Mouse (Mus musculus) embryo, embryonic 11 days (tissue): ENCODE measurements at regions not wholly inside any gene's neighbourhood (a gene's known extent, or its start where the extent isn't known, plus 50 kb on each side); places are given as distances from the start of the nearest gene placed in this dataset.
A peak's percentile ranks its signal among the peaks of the same experiment; 100 is the strongest.

Experiments
- DNase-seq: peaks from one replicate; pipeline ENCODE4 v3.0.0-alpha.2; 2015

DNA sequence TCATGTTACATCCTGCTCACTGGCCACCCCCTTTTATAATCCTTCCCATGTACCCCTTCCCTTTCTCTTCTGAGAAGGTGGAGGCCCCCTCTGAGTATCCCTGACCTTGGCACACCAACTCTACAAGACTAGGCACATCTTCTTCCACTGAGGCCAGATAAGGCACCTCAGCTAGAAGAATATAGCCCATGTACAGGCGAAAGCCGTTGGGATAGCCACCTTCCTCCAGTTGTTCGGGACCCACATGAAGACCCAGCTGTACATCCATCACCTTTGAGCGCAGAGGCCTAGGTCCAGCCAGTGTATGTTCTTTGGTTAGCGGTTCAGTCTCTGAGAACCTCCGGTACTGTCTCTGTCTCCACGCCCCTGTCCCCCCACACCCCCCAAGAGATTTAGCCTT is 189.9 kb downstream of the Spry2 start:
- DNase-seq, result no peak

DNA sequence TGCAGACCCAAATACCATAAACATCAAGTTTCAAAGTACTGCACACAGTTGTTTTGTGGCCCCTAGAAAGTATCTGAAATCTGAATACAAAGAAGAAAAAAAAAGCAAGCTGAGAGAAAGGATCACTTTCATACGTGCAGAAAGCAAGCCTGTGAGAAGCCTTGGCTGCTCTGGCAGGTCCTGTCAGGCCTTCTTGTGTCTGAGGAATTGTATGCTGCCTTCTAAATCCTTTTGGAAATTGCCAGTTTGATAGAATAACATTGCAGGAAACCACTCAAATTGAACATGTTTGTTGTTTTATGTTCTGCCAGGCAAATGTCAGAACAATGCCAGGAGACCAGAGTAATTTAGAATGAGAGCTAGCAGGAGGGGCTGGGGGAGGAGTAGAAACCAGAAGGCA is 198.0 kb downstream of the Spry2 start:
- DNase-seq, result no peak

DNA sequence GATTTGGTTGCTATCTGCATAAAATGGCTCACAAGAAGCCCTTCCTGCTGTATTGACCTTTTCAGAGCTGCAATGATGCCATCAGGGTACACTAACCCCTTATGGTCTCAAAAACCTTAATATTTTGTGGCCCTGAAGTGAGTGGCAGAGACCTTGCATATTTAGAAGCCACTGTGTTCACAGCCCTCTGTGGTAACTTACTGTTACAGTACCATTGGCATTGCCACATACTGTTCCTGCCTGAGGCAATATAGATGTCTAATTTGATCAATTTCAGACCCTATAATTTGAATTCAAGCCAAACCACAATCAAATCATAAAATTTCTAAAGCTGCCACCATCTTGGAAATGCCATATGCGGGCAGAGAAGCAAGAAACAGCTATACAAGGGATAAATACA is 198.5 kb downstream of the Spry2 start:
- no peak for DNase-seq

DNA sequence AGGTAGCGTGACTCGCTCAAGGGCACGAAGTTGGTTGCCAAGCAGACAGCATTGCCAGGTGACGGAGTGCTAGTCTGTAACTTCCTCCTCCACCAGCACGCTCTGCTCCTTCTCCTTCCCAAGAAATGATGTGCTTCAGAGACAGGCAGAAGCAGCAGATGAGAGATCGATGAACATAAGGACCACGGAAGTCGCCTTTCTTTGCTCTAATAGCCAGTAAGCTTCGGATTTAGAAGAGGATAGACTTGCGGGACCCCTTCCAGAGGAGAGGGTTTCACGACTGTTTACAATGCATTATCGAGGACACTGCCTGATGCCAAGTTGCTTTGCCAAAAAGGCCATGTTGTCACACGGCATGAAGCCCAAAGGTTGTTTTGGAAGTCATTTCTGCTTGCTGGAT is 199.2 kb downstream of the Spry2 start:
- no peak for DNase-seq

GRCm38 (mm10) chr14:105694969-105695368 is 201.7 kb downstream of the Spry2 start:
- DNase-seq, result no peak

DNA sequence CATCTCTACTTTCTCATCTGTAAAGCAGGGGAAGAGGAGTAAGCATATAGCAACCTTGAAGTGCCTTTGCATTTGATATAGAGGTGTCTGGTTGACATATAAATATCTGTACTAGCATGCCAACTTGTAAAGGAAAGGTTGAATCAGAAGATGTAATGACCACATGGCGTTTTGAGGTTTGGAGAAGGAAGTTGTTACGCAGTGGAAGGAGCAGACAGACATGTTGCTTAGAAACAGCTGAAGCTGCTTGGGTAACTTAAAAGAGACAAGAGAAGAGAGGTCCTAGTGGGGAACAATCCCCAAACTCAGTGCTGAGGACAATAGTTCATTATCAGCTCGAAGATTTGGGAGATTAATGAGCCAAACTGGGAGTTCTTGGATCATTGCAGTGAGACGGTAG is 202.9 kb downstream of the Spry2 start:
- no peak for DNase-seq

- peak; percentile 10 for DNase-seq
These were observed 211.7 kb downstream of the Spry2 start for GRCm38 (mm10) chr14:105684826-105685465.

GRCm38 (mm10) chr14:105684329-105684728 is 212.3 kb downstream of the Spry2 start:
- no peak for DNase-seq

DNA sequence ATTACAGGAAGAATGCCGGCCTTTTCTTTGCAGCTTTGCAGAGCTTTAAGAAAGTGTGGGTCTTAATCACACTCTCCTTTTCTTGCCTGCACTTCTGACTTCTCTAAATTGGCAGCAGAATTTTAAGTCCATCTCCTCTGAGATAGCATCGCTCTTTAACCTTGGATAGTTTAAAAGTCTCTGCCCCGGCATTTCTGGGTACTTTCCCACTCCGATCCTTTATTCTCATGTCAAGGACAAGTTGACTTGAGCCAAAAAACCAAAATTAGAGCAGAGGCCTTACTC is 220.0 kb downstream of the Spry2 start:
- DNase-seq, result no peak

DNA sequence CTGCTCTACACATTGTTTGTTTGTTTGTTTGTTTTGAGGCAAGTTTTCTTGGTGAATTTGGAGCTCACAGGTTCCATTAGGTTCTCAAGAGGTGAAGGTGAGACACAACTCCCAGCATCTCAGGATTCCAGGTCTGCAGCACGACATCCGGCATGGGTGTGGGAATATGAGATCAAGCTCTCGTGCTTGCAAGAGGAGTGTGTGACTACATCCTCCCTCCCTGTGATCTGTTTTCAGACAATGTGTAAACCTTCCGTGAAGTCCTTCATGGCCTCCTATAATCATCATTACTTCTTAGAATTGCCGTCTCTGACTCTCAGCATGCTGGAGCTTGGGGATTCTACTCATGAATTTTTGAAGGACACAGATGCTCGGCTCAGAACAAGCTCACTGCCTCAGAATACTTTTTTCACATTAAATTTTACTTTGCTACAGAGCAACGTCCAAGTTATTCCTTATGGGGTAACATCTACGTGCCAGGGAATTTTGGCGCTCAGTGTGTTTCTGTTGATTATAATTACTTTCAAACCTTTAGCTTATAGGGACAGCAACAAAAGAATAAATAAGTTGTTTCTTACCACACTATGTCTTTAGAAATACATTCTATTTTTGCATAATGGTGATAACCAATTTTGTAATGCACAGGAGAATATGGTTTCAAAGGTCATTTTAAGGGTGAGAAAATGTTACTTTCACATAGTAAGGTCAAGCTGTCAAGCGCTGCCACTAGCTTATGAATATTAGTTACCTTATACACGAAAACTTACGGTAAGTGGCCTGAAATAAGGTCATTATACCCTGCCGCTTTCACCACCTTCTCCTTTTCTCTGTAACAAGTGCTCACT is 220.6 kb downstream of the Spry2 start:
- DNase-seq, result peak; percentile 90

DNA sequence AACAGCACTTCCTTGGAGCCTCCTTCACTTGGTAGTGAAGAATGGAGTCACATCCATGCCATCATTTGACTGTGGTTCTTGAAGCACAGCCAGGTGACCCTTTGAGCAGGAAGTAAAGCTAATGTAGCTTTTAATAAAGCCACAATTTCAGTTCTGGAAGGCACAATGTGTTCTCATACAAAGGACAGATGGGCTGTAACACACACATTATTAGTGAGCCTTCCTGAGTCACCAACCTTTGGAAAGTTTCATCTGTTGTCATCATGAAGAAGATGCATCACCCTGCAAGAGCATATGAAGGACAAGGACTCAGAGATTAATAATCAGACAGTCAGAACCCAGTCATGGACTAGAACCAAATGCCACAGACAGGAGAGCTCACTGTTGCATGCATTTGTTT is 221.6 kb downstream of the Spry2 start:
- DNase-seq, result no peak

DNA sequence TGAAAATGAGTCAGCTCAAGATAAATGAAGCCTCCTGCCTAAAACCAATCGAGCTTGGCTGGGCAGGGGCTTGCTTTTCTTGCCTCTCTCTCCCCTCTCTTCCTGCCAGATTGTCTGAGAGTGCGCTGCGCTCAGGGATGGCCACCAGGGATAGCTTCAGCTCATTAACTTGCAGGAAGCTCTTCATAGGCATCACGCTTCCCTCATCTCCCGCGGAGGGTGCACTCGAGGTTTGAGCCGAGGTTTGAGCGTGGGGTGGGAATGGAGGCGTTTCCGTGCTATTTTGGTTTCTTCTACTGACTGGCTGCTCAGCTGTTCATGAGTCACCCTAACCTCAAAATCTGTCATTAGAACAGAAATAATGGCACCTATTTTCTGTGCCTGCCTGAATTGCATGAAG is 227.7 kb downstream of the Spry2 start:
- DNase-seq, result peak; percentile 34

DNA sequence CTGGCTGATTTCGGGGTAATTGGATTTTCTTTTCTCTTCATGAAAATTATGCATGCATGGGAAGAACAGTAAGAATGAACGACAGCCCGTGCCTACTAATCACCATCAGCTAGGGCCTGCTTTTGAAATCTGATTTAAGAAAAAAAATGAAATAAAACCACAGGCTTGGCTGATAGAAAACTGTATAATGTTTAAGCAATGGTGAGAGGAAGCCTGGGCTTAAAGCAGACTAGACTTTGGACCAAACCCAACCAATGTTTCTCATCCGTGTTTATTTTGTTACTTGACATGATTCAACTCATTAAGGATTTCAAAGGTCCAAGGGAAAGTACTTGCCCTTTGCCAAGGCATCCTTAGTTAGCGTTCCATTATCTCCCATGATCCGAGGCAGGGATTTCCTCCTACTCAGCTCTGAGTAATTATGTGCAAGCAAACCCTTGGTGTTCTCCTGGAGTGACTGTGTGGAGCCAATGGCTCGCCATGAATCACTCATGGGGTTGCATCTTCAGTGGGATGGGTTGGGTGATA is 231.9 kb downstream of the Spry2 start:
- no peak for DNase-seq

GRCm38 (mm10) chr14:105663472-105663871 is 233.1 kb downstream of the Spry2 start:
- DNase-seq, result no peak

DNA sequence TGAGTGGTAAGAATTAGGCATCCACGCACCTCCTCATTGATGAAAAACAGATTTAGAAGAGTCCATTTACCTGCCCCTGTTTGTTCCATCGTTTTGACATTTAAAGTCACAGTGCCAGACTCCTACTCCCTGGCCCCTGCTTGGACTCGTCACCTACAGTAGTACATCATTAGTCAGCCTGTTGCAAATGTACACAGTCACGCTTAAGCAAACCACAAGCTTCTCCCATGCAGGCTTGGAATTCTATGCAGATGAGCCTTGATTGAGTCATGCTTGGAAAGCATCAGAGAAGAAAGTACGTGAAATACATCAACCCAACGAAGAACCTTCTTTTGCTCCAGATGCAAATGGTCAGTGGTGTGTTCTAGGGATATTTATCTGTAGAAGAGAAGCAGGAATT is 233.8 kb downstream of the Spry2 start:
- DNase-seq, result no peak

DNA sequence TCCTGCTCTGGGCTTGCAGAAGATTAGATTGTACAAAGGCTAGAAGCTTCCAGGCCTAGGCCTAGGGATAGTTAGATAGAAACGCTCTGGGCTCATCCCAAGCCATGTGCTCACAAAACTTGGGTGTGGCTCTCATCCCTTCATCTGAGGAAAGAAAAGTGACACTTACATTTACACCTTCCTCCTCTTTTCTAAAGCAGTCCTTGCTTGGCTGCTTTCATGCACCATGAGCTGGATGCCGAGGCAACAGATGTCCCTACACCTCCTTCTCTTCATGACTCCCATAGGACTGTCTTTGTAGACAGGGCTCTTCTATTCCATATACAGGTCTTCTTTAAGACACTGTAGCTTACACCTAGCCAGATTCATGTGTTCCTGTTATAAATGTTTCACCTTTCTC is 238.3 kb downstream of the Spry2 start:
- no peak for DNase-seq

DNA sequence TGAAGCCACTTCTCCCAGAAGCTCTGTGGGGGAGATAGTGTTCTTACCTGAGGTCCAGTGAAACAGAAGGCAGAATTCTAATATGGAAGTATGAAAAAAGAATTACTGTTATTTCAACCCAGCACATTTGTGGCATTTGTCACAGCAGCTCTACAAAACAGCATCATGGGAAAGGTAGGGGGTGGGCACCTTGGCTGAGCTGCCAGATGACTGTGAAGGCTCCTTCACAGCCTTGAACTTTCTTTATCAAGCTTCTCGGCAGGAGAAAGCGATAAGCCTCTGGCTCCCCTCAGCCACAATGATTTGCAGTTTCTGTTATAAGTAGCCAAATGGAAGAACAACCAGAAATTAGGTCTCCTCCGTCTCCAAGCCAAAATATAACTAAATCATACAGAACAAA is 249.5 kb downstream of the Spry2 start:
- no peak for DNase-seq

GRCm38 (mm10) chr14:105644428-105644827 is 252.2 kb downstream of the Spry2 start:
- no peak for DNase-seq

DNA sequence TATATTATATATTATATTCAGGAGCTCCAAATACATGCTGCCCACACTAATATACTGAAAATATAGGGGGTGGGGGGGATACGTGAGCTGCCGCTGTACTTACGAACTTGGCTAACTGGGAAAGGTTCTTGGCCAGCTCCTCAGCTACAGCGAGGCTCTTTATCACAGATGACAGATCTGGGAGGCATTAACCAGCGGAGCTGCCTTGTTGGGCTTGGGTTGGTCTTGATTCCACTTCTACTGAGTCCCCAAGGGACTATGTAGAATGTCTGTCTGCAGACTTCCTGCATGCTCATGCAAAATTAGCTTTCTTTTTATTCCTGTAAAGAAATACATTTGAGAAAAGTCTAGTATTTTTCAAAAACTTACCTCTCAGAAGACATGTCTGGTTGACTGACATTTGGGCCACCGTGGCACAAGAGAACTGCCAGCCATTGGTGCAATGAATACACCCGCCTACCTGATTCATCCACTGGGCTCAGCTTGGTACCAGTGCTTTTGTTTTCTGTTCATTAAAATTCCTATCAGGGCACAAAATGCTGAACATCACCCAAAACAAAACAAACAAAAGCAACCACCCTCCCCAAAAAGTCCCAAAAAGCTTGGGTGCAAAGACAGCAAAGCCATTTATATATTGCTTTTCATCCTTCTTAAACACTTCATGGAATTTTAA is 253.2 kb downstream of the Spry2 start:
- no peak for DNase-seq

- DNase-seq, result no peak
These were observed 264.3 kb downstream of the Spry2 start for GRCm38 (mm10) chr14:105632335-105632734.

- no peak for DNase-seq
These were observed 265.0 kb downstream of the Spry2 start for GRCm38 (mm10) chr14:105631681-105632031.

DNA sequence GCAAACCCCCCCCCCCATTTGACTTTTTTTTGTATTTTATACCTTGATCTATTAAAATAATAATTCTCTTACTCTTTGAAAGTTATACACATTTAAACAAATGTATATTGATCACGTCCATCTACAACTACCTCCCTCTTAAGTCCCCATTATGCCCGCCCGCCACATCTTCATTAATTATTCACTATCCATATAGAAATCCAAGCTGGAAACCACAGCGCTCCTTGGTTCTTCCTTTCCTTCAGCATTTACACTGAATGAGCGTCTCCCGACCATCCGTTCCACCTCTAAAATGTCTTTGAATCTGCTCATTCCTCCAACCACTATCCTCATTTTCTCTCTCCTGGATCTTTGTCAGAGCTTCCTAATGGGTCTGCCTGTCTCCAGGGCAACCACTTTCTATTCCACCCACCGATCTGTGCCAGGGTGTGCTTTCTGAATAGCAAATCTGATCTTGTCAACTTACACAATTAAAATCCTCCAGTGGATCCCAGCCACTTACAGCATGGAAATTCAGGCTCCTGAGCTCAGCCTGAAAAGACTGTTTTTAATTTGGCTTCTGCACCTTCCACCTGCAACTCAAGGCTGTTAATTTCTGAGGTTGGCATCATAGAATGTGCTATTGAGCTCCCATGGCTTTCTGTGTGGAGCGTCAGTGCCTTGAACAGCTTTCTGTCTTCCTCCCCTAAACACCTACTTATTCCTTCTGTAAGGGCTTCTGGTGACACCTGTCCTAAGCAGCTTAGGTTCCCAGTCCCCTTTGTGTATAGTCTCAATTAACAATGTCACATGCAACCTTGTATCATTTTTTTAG is 265.5 kb downstream of the Spry2 start:
- no peak for DNase-seq

DNA sequence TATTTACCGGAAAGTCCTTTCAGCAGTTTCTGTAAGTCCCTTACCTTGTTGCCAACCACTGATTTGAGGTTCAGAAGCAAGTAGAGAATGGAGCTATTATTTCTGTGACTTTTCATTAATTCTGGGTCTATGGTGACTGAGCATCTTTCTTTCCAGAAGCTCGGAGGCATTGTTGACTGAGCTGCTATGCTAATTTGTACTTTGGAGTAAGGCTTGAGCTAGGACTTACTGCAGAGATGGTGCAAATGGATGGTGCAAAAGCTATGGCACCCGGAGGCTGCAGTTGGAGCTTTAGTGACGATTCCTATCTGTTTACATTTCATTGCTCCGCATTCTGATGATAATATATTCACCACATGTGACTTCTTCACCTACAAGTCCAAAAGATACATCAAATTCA is 266.2 kb downstream of the Spry2 start:
- DNase-seq, result no peak
